Comparison of ENCODE assay signal across 9 mouse cellular contexts in the genomic region with DNA sequence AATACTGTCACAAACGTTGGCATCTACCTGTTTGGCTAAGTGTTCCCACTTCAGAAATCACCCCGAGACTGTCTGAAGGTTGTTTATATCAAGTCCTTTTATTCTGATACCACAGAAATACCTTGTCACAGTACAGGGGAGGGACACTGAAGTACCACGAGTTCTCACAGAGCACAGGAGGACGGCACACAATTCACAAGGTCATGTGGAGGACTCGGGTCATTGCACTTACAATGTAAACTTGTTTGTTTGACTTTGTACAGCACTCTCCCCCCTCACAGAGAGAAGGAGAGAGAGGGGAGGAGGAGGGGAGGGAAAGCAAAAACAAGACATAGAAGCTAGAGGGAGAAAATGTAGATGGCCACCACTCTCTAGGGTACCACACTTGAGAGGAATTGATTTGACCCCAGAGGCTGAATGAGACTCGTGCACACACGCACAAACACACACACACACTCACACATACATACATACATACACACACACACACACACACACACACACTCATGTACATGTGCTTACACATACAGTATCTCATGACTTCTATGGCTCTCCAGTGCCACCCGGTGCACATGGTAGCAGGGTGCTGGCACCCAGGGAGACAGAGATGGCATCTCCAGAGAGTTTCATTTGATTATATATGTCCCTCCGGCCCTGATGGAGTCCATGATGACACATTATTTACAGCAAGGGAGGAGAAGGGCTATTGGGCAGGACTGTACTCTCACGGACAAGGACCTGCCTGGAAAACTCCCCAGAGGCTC. TPM values are rescaled to one million over a fixed set of nuclear protein-coding genes. Genes with fewer than 3 reads are reported as not detected.
A peak's percentile ranks its signal among the peaks of the same experiment; 100 is the strongest.
DNase-seq lines count a peak whose midpoint lies in the region; ATAC-seq lines count a peak whose summit lies in the region.
"Had no signal": no experiment of that assay in that cellular context is flagged by ENCODE, and none has a peak within 500 bp of the region (broad histone marks: within the 10 kb centered on the region; RNA-seq: fewer than 3 reads in every experiment).

No protein-coding gene starts in this region.

- H3K27me3 ChIP-seq in forebrain, embryonic 10.5 days (ENCODE audit: poor library complexity, severe bottlenecking) = no peaks in the 10 kb centered on the region
- no peaks in the 10 kb centered on the region for H3K27me3 ChIP-seq in forebrain, embryonic 13.5 days
- no peaks in the 10 kb centered on the region for H3K27me3 ChIP-seq in kidney, embryonic 15.5 days
- no peaks in the 10 kb centered on the region for H3K27me3 ChIP-seq in liver, embryonic 15.5 days
- H3K27me3 ChIP-seq: forebrain, embryonic 12.5 days had no signal

- H3K4me3 ChIP-seq in forebrain, embryonic 10.5 days = peak overlapping the region; percentile 79
- no peak overlapping the region for H3K4me3 ChIP-seq in forebrain, embryonic 13.5 days
- no peak overlapping the region for H3K4me3 ChIP-seq in kidney, embryonic 15.5 days (replicated peaks)
- peak overlapping the region; percentile 80 for H3K4me3 ChIP-seq in liver, embryonic 15.5 days (replicated peaks)

- no peaks in the 10 kb centered on the region for H3K9me3 ChIP-seq in forebrain, embryonic 10.5 days
- no peaks in the 10 kb centered on the region for H3K9me3 ChIP-seq in forebrain, embryonic 13.5 days (replicated peaks)
- no peaks in the 10 kb centered on the region for H3K9me3 ChIP-seq in kidney, embryonic 15.5 days (replicated peaks)
- no peaks in the 10 kb centered on the region for H3K9me3 ChIP-seq in liver, embryonic 15.5 days (replicated peaks)
- H3K9me3 ChIP-seq: forebrain, embryonic 12.5 days had no signal

- ATAC-seq in forebrain, embryonic 13.5 days = no peak
- ATAC-seq in kidney, embryonic 15.5 days (replicated peaks; ENCODE audit: low FRiP score) = no peak
- peak; percentile 36 for ATAC-seq in erythroblast, adult 5-6 weeks (replicated peaks; ENCODE audit: low FRiP score, poor library complexity, severe bottlenecking)
- ATAC-seq in liver, embryonic 15.5 days (ENCODE audit: insufficient read depth) = no peak

- WGBS in forebrain, embryonic 10.5 days = 66% methylated on average over 10 of the region's 10 CpGs
- 68% methylated on average over 10 of the region's 10 CpGs for WGBS in forebrain, embryonic 13.5 days
- 52% methylated on average over 10 of the region's 10 CpGs for WGBS in kidney, embryonic 15.5 days
- 39% methylated on average over 10 of the region's 10 CpGs for WGBS in liver, embryonic 15.5 days (ENCODE audit: insufficient replicate concordance)

- no peak overlapping the region for H3K4me2 ChIP-seq in forebrain, embryonic 13.5 days
- peak overlapping the region; percentile 96 for H3K4me2 ChIP-seq in kidney, embryonic 15.5 days
- peak overlapping the region; percentile 81 for H3K4me2 ChIP-seq in liver, embryonic 15.5 days

- H3K27ac ChIP-seq in forebrain, embryonic 10.5 days = peak overlapping the region; percentile 59; the same call in 1 of the 2 replicates
- no peak overlapping the region for H3K27ac ChIP-seq in forebrain, embryonic 13.5 days
- H3K27ac ChIP-seq in kidney, embryonic 15.5 days = peak overlapping the region; percentile 49
- peak overlapping the region; percentile 99 for H3K27ac ChIP-seq in liver, embryonic 15.5 days (replicated peaks)
- H3K27ac ChIP-seq: forebrain, embryonic 12.5 days had no signal

- H3K9ac ChIP-seq in forebrain, embryonic 13.5 days = no peak overlapping the region
- no peak overlapping the region for H3K9ac ChIP-seq in kidney, embryonic 15.5 days
- peak overlapping the region; percentile 80 for H3K9ac ChIP-seq in liver, embryonic 15.5 days

- peaks cover 47% of the 10 kb centered on the region for H3K4me1 ChIP-seq in forebrain, embryonic 10.5 days
- H3K4me1 ChIP-seq in forebrain, embryonic 13.5 days = peaks cover 25% of the 10 kb centered on the region
- peaks cover 35% of the 10 kb centered on the region for H3K4me1 ChIP-seq in kidney, embryonic 15.5 days
- peaks cover 73% of the 10 kb centered on the region for H3K4me1 ChIP-seq in liver, embryonic 15.5 days (replicated peaks)

- H3K36me3 ChIP-seq in forebrain, embryonic 10.5 days (replicated peaks) = peaks cover 19% of the 10 kb centered on the region
- peaks cover 36% of the 10 kb centered on the region for H3K36me3 ChIP-seq in forebrain, embryonic 13.5 days (ENCODE audit: poor library complexity, severe bottlenecking)
- peaks cover 17% of the 10 kb centered on the region for H3K36me3 ChIP-seq in kidney, embryonic 15.5 days
- H3K36me3 ChIP-seq in liver, embryonic 15.5 days (replicated peaks) = peaks cover 35% of the 10 kb centered on the region

- no peak for DNase-seq in forebrain, embryonic 10.5 days (ENCODE audit: extremely low spot score, low spot score)
- no peak for DNase-seq in kidney, adult 18-20 months
- no peak for DNase-seq in testis, postnatal 10 days (ENCODE audit: low spot score)
- DNase-seq in cerebellum, adult 11 months = no peak

RNA-seq across cellular contexts. Expression of gene Apeh, which starts 1.7 kb away (rescaled TPM):
- 74.1 and 79.4 TPM in 2 replicates for polyA plus RNA-seq in forebrain, embryonic 10.5 days (2016; fragmentation: Nextera tagmentation; extraction: Ambion mirVana)
- 49.9 and 60.2 TPM in 2 replicates for polyA plus RNA-seq in forebrain, embryonic 13.5 days (2015; fragmentation: Nextera tagmentation; extraction: Ambion mirVana)
- 67.7 and 76.6 TPM in 2 replicates for polyA plus RNA-seq in kidney, embryonic 15.5 days (2015; fragmentation: Nextera tagmentation; extraction: Ambion mirVana)
- 123 and 182 TPM in 2 replicates for total RNA-seq in erythroblast, adult 5-6 weeks (2015; ENCODE audit: low replicate concordance)
- total RNA-seq in erythroblast, adult 5-6 weeks (2017; ENCODE audit: low replicate concordance) = 219 and 268 TPM in 2 replicates
- polyA plus RNA-seq in liver, embryonic 15.5 days (2015; fragmentation: Nextera tagmentation; extraction: Ambion mirVana) = 194 and 242 TPM in 2 replicates

RNA-seq across cellular contexts. Expression of gene Rnf123, which starts 13.0 kb away (rescaled TPM):
- 32.8 and 36.2 TPM in 2 replicates for polyA plus RNA-seq in forebrain, embryonic 10.5 days (2016; fragmentation: Nextera tagmentation; extraction: Ambion mirVana)
- 32.6 and 39.5 TPM in 2 replicates for polyA plus RNA-seq in forebrain, embryonic 13.5 days (2015; fragmentation: Nextera tagmentation; extraction: Ambion mirVana)
- 25.2 and 33.4 TPM in 2 replicates for polyA plus RNA-seq in kidney, embryonic 15.5 days (2015; fragmentation: Nextera tagmentation; extraction: Ambion mirVana)
- 734 and 842 TPM in 2 replicates for total RNA-seq in erythroblast, adult 5-6 weeks (2015; ENCODE audit: low replicate concordance)
- total RNA-seq in erythroblast, adult 5-6 weeks (2017; ENCODE audit: low replicate concordance) = 498 and 626 TPM in 2 replicates
- 100 and 123 TPM in 2 replicates for polyA plus RNA-seq in liver, embryonic 15.5 days (2015; fragmentation: Nextera tagmentation; extraction: Ambion mirVana)

RNA-seq across cellular contexts. Expression of gene Mst1, which starts 15.9 kb away (rescaled TPM):
- polyA plus RNA-seq in forebrain, embryonic 10.5 days (2016; fragmentation: Nextera tagmentation; extraction: Ambion mirVana) = 0.73 and 0.81 TPM in 2 replicates
- not detected in 2 replicates for polyA plus RNA-seq in forebrain, embryonic 13.5 days (2015; fragmentation: Nextera tagmentation; extraction: Ambion mirVana)
- 0.45 and 0.55 TPM in 2 replicates for polyA plus RNA-seq in kidney, embryonic 15.5 days (2015; fragmentation: Nextera tagmentation; extraction: Ambion mirVana)
- total RNA-seq in erythroblast, adult 5-6 weeks (2015; ENCODE audit: low replicate concordance) = 33.0 and 48.8 TPM in 2 replicates
- total RNA-seq in erythroblast, adult 5-6 weeks (2017; ENCODE audit: low replicate concordance) = 6.6 and 13.4 TPM in 2 replicates
- 41.1 and 51.2 TPM in 2 replicates for polyA plus RNA-seq in liver, embryonic 15.5 days (2015; fragmentation: Nextera tagmentation; extraction: Ambion mirVana)

RNA-seq across cellular contexts. Expression of gene Amigo3, which starts 43.2 kb away (rescaled TPM):
- polyA plus RNA-seq in forebrain, embryonic 10.5 days (2016; fragmentation: Nextera tagmentation; extraction: Ambion mirVana) = 2.3 and 3.4 TPM in 2 replicates
- polyA plus RNA-seq in forebrain, embryonic 13.5 days (2015; fragmentation: Nextera tagmentation; extraction: Ambion mirVana) = 2.1 and 3.0 TPM in 2 replicates
- polyA plus RNA-seq in kidney, embryonic 15.5 days (2015; fragmentation: Nextera tagmentation; extraction: Ambion mirVana) = 2.2 and 2.7 TPM in 2 replicates
- total RNA-seq in erythroblast, adult 5-6 weeks (2015; ENCODE audit: low replicate concordance) = 0.77 TPM in 1 of 2 replicates, not detected in the other
- 2.3 and 2.8 TPM in 2 replicates for total RNA-seq in erythroblast, adult 5-6 weeks (2017; ENCODE audit: low replicate concordance)
- 1.5 and 1.8 TPM in 2 replicates for polyA plus RNA-seq in liver, embryonic 15.5 days (2015; fragmentation: Nextera tagmentation; extraction: Ambion mirVana)

RNA-seq across cellular contexts. Expression of gene Gmppb, which starts 47.1 kb away (rescaled TPM):
- polyA plus RNA-seq in forebrain, embryonic 10.5 days (2016; fragmentation: Nextera tagmentation; extraction: Ambion mirVana) = 25.5 and 27.9 TPM in 2 replicates
- 20.8 and 24.4 TPM in 2 replicates for polyA plus RNA-seq in forebrain, embryonic 13.5 days (2015; fragmentation: Nextera tagmentation; extraction: Ambion mirVana)
- polyA plus RNA-seq in kidney, embryonic 15.5 days (2015; fragmentation: Nextera tagmentation; extraction: Ambion mirVana) = 25.9 and 30.3 TPM in 2 replicates
- 4.8 and 5.6 TPM in 2 replicates for total RNA-seq in erythroblast, adult 5-6 weeks (2015; ENCODE audit: low replicate concordance)
- 4.1 and 7.8 TPM in 2 replicates for total RNA-seq in erythroblast, adult 5-6 weeks (2017; ENCODE audit: low replicate concordance)
- 15.3 and 16.3 TPM in 2 replicates for polyA plus RNA-seq in liver, embryonic 15.5 days (2015; fragmentation: Nextera tagmentation; extraction: Ambion mirVana)

Comparison
In these comparisons a context has a peak if more than half of its experiments do, and no peak if none do; other contexts are left out.
1. H3K4me3 ChIP-seq: peak in forebrain, embryonic 10.5 days (single experiment) and liver, embryonic 15.5 days (single experiment); none in forebrain, embryonic 13.5 days (single experiment) and kidney, embryonic 15.5 days (single experiment).
2. RNA of gene Mst1, which starts 15.9 kb away (polyA plus RNA-seq): 41.1 to 51.2 TPM in liver, embryonic 15.5 days; 0.73 to 0.81 TPM in forebrain, embryonic 10.5 days, 0.45 to 0.55 TPM in kidney, embryonic 15.5 days and not detected in forebrain, embryonic 13.5 days; every median in the first group is over 10 times any median in the second.